Mouse (Mus musculus) urinary bladder, postnatal 14 days (tissue): Measurements from ENCODE around the gene Gli1.

Source experiments
- DNase-seq: peaks from one replicate; pipeline ENCODE4 v3.0.0; 2021; ENCODE audit warnings: low spot score

Gene Gli1

DNA sequence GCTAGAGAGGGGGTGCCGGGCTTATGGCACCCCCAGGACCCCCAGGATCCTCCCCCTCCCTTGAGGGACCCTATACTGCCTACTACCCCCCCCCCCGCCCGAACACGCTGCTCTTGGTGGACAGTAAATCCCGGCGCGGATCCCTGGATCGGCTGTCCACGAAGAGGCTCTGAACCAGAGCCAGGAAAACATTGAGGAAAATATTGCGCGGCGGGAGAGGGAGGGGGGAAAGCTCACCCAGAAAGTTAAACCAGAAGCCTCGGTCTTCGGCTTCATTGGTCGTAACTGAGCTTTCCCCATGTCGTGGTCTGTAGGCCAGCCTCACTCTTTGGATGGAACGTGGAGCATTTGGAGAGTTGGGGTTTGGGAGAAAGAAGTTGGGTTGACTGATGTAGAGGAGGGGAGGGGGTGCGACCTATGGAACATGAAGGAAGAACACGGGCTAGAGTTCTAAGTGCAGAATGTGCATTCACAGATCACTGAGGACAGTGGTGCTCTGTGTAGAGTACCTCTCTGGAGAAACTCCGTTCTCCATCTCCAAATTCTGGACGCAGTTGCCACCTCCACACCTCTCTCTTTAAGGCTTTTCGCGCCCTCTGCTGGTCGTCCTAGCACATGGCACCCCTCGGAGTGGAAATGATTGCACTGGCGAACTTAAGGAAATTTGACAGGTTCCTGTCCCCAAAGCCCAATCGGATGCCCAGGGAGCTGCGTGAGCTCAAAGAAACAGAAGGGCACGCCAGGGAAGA, at the start of gene Gli1:
Gene Gli1, minus strand, starts transcription at position 84 of the 749 bp plus-strand sequence.
- peak; percentile 87 for DNase-seq

GRCm38 (mm10) chr10:127381743-127382134, 40.0 kb upstream of the Gli1 start:
- DNase-seq = no peak

GRCm38 (mm10) chr10:127380767-127381742, 39.3 kb upstream of the Gli1 start:
- peak; percentile 63 for DNase-seq

DNA sequence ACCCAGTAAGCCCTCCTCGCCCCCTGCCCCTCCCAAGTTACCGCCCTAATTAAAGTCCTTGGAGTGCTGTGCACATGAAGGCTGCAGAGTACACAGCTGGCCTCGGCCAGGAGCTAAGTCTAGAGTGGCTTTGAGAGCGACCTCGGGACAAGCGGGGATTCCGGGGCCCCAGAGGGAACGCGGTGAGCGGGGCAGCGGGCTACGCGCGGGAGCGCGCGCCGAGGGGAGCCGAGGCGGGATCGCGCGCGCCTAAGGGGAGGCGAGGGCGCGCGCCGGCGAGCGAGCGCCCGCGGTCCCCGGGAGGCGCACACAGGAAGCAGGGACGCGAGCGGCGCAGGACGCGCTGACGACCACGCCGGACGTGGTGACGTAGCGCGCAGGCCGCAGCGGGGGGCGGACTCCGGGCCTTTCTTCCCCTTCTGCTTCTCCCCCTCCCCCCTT, 38.5 kb upstream of the Gli1 start, which contains the start of gene R3hdm2:
Gene R3hdm2, plus strand, starts transcription at position 77 of the 441 bp plus-strand sequence.
- peak; percentile 93 for DNase-seq

GRCm38 (mm10) chr10:127379654-127380053, 37.9 kb upstream of the Gli1 start:
- DNase-seq = no peak

DNA sequence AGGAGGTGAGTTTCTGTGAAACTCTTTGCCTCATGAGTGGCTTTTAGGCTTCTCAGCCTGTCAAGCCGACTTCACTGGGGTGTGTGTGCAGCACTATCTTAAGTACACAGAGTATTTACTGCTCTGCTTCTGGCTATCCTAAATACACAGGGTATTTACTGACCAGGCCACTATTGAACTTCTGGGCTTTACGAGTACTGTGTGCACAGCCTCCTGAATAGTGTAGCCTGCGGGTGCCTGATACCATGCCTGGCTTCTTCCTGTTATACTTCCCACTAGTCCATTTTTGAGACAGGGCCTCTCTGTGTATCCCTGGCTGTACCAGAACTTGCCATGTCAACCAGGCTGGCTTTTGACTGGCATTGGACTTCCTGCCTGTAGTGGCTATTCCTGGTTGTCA, 35.9 kb upstream of the Gli1 start:
- DNase-seq = no peak

DNA sequence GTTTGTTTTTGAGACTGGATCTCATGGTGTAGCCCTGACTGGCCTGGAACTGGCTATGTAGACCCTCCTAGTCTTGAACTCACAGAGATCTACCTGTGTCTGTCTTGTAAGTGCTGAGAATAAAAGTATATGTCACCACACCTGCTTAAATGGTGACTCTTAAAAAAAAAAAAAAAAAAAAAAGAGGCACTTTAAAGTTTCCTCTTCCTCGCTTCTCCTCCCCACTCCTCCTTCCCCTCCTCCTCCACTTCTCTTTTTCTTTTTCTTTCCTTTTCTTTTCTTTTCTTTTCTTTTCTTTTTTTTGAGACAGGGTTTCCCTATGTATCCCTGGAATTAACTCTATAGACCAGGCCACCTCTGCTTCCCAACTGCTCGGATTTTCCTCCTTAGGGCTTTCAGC, 29.2 kb upstream of the Gli1 start:
- DNase-seq = no peak

GRCm38 (mm10) chr10:127369834-127370820, 28.4 kb upstream of the Gli1 start, which contains the start of gene Inhbc:
Gene Inhbc, minus strand, starts transcription at chr10:127370431.
- no peak for DNase-seq

- DNase-seq = no peak
Observed at GRCm38 (mm10) chr10:127368273-127368672, 26.5 kb upstream of the Gli1 start.

DNA sequence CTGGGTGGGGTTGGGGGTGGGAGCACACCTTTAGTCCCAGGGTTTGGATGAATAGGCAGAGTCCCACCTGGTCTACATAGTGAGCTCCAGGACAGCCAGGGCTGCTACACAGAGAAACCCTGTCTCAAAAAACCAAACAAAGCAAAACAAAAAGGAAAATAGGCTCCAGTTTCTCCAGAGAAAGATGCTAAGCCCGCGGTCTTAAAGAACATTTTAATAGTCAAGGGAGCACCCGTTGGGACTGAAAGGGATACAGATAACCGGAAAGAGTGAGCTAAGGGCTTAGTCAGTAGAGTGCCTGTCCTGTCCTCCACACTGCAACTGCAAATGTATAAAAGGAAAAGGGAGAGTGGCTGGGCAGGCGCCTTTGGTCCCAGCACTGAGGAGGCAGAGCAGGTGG, 25.3 kb upstream of the Gli1 start:
- DNase-seq = no peak

- no peak for DNase-seq
Observed at GRCm38 (mm10) chr10:127360714-127361113, 18.9 kb upstream of the Gli1 start.

- DNase-seq = no peak
Observed at GRCm38 (mm10) chr10:127355336-127355735, 13.6 kb upstream of the Gli1 start.

- no peak for DNase-seq
Observed at GRCm38 (mm10) chr10:127353909-127354895, 12.4 kb upstream of the Gli1 start, which contains the start of gene Inhbe. Gene Inhbe, minus strand, starts transcription at chr10:127354411.

DNA sequence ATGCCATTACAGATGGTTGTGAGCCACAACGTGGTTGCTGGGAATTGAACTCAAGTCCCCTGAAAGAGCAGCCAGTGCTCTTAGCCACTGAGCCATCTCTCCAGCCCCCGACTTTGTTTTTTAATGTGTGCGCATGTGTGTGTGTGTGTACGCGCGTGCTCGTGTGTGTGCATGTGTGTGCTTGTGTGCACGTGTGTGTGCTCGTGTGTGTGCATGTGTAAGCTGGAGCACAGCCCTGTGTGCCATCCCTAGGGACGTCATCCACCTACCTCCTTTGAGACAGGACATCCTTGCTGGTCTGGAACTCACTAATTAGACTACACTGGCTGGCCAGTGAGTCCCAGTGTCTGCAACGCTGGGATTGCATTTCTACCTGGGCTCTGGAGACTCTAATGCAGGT, 11.0 kb upstream of the Gli1 start:
- no peak for DNase-seq

GRCm38 (mm10) chr10:127352187-127352586, 10.4 kb upstream of the Gli1 start:
- no peak for DNase-seq

- DNase-seq = no peak
Observed at GRCm38 (mm10) chr10:127351719-127352118, 9.9 kb upstream of the Gli1 start.

DNA sequence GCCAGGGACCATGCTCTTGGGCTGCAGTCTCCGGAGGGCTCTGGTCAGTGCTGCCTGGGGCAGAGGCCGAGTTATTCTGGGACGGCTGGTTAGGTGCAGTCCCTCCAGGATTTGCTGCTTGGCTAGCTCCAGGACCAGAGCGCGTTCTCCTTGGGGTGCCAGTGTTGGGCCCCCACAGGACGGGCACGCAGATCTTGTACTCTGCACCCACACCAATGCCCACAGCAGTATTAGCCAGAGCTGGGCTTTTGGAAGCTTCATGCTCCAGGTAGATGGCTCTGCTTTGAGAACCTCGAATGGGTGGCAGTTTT, 9.5 kb upstream of the Gli1 start:
- DNase-seq = no peak

- peak; percentile 71 for DNase-seq
Observed at GRCm38 (mm10) chr10:127350594-127351284, 9.0 kb upstream of the Gli1 start.

DNA sequence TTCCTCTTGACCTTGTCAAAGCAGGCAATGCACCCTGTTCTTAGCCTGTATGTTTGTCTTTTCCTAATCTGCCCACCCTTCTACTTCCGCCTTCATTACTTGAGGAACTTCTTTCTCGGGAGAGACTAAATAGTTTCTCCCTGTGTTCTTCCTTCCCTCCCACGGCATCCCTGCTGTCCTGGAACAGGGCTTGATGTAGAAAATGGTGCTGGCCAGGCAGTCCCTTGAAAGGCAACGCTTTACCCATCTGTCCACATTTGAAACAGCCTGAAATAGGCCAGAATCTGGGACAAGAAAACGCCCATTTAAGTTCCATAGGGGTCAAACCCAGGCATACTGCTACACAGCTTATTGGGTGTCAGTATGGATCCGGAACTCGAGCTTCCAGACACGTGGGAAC, 8.0 kb upstream of the Gli1 start:
- DNase-seq = no peak

- DNase-seq = no peak
Observed at GRCm38 (mm10) chr10:127348957-127349356, 7.2 kb upstream of the Gli1 start.
